Mouse (Mus musculus): ENCODE measurements at regions not wholly inside any gene's neighbourhood (a gene's known extent, or its start where the extent isn't known, plus 50 kb on each side); places are given as distances from the start of the nearest gene placed in this dataset.
A peak's percentile ranks its signal among the peaks of the same experiment; 100 is the strongest.

DNA sequence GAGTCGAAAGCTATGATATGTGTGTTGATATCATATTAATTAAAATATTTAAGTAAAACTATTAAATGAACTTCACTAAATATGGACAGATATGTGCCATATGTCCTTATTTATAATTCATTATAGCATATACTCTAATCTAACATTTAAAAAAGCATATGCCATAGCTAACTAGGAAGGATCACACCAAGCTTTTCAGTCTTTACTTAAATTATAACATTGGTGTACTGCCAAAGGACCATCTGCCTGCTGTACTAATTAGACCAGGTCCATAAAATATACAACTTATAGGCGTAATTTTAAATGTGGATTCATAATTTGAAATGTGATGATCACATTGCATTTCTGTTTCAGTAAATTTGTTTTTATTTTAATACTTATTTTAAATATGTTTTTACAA lies 651.9 kb upstream of the Klhl1 start:
- H3K4me2 ChIP-seq, result no peak overlapping the region
- H3K27ac ChIP-seq (replicated peaks), result no peak overlapping the region
- ATAC-seq (ENCODE audit: low read depth), result no peak
- 79% methylated on average over 2 of the region's 2 CpGs for WGBS
- H3K9me3 ChIP-seq, result no peaks in the 10 kb centered on the region
- H3K27me3 ChIP-seq, result no peaks in the 10 kb centered on the region
- no peaks in the 10 kb centered on the region for H3K36me3 ChIP-seq
- no peak overlapping the region for H3K9ac ChIP-seq
- H3K4me3 ChIP-seq, result no peak overlapping the region
- H3K4me1 ChIP-seq (replicated peaks), result no peaks in the 10 kb centered on the region

DNA sequence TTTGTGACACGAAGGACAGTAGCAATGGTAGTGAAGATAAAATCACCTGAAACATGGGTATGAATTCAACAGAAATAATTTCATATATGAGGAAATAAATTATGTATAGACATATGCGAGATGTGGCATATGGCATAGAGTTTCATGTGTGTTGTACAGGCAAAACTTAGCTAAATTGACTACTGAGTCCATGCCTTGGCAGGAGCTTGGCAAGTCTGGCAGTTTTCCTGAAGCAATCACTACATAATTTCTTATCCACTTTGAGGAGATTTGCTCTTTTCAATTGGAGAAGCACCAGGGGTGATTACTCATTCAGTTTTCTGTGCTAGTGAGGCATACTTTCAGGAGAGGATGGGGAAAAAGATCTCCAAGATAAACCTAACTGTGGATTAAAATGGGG lies 646.9 kb upstream of the Klhl1 start:
- Histone ChIP-seq H3K27ac (replicated peaks) (no peak overlapping the region), H3K4me3 (no peak overlapping the region), H3K4me1 (replicated peaks) (no peaks in the 10 kb centered on the region), H3K9ac (no peak overlapping the region), H3K36me3 (no peaks in the 10 kb centered on the region), H3K4me2 (no peak overlapping the region), H3K27me3 (no peaks in the 10 kb centered on the region), H3K9me3 (no peaks in the 10 kb centered on the region)
- ATAC-seq (ENCODE audit: low read depth), result no peak
- 83% methylated on average over 2 of the region's 2 CpGs for WGBS

DNA sequence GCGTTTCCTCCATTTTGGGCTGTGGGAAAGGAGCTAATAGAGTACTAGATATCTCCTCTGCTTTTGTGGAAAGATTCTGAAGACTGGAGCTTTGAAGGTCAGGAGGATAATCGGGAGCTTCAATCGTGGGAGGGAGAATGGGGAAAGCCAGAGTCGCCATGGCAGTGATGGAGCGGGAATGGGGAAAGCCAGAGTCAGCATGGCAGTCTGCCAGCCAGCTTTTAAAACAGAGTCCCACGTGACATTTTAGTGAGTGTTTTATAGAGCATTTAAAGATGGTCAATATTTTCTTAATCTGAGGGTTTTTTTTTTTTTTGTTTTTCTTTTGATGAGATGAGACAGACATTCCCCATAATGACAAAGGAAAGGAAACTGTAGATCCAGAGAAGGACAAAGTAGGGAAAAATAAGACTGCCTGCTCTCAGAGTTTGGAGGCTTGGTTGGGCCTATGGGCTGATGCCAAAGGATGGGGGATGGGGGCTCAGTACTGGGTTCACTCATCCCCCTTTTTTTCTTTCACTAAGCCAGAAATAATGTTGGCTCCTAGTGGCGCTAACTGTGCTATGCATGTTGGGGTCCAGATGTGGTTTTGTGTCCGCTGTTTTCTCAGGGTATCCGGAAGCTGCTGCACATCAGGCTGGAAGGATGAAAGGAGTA lies 630.2 kb upstream of the Klhl1 start:
- Histone ChIP-seq H3K4me3 (no peak overlapping the region), H3K36me3 (no peaks in the 10 kb centered on the region), H3K9me3 (no peaks in the 10 kb centered on the region), H3K27ac (replicated peaks) (no peak overlapping the region), H3K4me2 (no peak overlapping the region), H3K4me1 (replicated peaks) (no peaks in the 10 kb centered on the region), H3K9ac (no peak overlapping the region), H3K27me3 (no peaks in the 10 kb centered on the region)
- ATAC-seq (ENCODE audit: low read depth), result peak; percentile 36; the same call in 1 of the 2 replicates
- 83% methylated on average over 9 of the region's 9 CpGs for WGBS

DNA sequence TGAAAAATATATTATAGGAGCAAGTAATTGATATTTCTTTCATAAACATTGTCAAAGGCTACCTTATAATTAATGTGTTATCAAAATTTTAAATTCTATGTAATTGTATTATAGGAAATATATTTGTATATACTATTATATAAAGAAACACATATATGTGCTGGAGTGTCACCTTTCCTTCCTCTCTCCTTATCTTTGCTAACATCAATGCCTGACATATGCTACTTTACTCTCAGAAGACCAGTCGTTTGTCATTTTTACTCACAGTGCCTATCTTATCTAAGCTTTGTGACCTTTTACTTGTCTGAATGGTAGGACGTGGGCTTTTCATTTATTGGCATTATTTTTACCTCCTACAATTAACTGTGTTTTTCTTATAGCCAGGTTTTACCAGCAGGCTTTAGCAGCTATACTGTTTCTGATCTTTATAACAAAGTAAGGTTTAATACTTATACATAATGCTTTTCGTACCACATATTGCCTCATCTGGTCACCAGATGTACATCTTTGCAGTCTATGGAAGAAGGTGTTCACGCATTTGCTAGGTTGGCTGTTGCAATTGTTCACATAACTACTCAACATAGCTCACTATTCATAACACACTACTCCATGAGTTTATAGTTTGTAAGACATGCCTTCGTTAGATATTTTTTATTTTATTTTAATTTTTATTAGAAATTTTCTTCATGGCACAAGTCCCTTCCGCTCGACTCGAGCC lies 597.2 kb upstream of the Klhl1 start:
- 87% methylated on average over 8 of the region's 8 CpGs for WGBS
- H3K4me1 ChIP-seq (replicated peaks), result no peaks in the 10 kb centered on the region
- no peak overlapping the region for H3K27ac ChIP-seq (replicated peaks)
- H3K27me3 ChIP-seq, result no peaks in the 10 kb centered on the region
- H3K36me3 ChIP-seq, result no peaks in the 10 kb centered on the region
- H3K9me3 ChIP-seq, result no peaks in the 10 kb centered on the region
- H3K9ac ChIP-seq, result no peak overlapping the region
- ATAC-seq (ENCODE audit: low read depth), result no peak
- no peak overlapping the region for H3K4me3 ChIP-seq
- H3K4me2 ChIP-seq, result no peak overlapping the region

DNA sequence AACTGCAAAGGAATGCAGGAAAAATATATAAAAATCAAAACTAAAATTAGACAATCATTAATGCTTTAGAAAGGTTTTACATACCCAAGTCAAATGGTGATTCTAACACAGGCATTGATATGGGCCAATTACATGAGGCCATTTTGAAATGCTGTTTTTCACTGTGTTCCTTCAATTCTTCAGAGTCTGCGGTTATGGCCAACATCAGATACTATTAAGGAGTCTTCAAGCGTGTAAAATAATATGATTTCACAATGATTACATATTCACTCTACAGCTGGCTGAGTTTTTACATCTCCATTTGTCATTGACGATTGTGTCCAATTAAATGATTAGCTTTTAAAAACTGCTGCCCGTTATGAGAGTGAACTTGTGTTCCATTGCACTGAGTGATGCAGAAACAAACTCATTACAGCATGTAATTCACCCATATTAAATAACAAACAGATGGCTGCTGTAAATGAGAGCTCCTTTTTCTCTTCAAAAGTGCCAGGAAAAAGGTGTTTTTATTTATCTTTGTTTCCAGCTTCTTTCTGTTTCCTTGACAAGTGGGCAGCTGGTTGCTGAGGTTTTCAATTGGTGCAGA lies 582.3 kb upstream of the Klhl1 start:
- no peak overlapping the region for H3K4me3 ChIP-seq
- no peaks in the 10 kb centered on the region for H3K9me3 ChIP-seq
- no peak overlapping the region for H3K27ac ChIP-seq (replicated peaks)
- no peak overlapping the region for H3K4me2 ChIP-seq
- WGBS, result 49% methylated on average over 4 of the region's 4 CpGs
- no peak overlapping the region for H3K9ac ChIP-seq
- no peak for ATAC-seq (ENCODE audit: low read depth)
- H3K4me1 ChIP-seq (replicated peaks), result no peaks in the 10 kb centered on the region
- no peaks in the 10 kb centered on the region for H3K36me3 ChIP-seq
- no peaks in the 10 kb centered on the region for H3K27me3 ChIP-seq

DNA sequence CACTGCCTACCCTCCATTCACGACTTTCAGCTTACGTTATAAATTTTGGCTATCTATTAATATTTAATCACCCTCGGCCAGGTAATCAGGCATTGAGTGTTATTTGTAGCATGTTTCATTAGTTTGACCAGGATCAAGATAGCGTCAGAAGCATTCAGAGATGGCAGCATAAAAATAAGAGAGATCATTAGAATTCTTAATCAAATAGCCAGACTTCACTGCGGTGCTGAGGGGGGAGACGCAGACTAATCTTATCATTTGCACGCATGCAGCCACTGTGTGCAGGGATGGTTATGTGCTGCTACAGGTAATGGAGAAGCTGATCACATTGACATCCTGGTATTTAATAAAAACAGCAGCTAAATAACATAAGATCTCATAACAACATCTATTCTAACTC lies 574.5 kb upstream of the Klhl1 start:
- no peak for ATAC-seq (ENCODE audit: low read depth)
- Histone ChIP-seq H3K9ac (no peak overlapping the region), H3K27ac (replicated peaks) (no peak overlapping the region), H3K9me3 (no peaks in the 10 kb centered on the region), H3K4me1 (replicated peaks) (no peaks in the 10 kb centered on the region), H3K4me2 (no peak overlapping the region), H3K36me3 (no peaks in the 10 kb centered on the region), H3K4me3 (no peak overlapping the region), H3K27me3 (no peaks in the 10 kb centered on the region)
- 76% methylated on average over 7 of the region's 7 CpGs for WGBS

DNA sequence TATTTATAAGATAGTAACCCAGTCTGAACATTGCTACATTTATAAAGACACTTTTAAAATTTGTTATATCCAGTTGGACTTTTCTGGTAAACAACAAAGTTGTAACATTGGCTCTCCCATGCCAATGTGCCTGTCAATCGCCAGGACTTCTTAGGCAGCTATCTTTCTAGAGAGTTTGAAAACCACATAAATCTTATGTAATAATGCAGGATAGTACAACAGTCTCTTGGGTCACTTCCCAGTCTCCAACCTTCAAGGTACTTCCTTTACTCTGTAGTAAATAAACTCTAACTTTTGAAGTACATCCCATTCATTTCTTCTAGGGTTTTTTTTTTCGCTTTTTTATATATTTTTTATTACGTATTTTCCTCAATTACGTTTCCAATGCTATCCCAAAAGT lies 570.0 kb upstream of the Klhl1 start:
- Histone ChIP-seq H3K4me2 (no peak overlapping the region), H3K9me3 (no peaks in the 10 kb centered on the region), H3K4me1 (replicated peaks) (no peaks in the 10 kb centered on the region), H3K36me3 (no peaks in the 10 kb centered on the region), H3K27ac (replicated peaks) (no peak overlapping the region), H3K9ac (no peak overlapping the region), H3K27me3 (no peaks in the 10 kb centered on the region), H3K4me3 (no peak overlapping the region)
- ATAC-seq (ENCODE audit: low read depth), result no peak
- WGBS, result 87% methylated on average over 4 of the region's 4 CpGs

DNA sequence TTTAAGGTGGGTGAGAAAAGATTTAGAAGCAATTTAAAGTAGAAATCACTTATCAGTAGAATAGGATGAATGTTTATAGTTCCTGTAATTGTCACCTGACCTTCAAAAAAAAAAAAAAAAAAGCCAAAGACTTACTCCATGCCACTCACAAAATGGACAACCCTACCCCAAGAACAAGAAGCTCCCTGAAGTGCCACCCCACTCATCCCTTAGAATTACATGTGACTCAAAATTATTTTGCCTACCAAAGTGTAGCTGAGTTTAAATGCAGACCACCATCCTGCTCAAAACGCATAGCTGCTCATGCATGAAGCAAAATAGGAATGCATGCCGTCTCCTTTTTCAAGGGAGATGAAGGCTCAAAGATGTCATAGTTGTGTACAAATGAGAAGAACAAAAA lies 568.4 kb upstream of the Klhl1 start:
- H3K4me2 ChIP-seq, result no peak overlapping the region
- 51% methylated on average over 2 of the region's 2 CpGs for whole genome bisulfite sequencing
- ATAC-seq (ENCODE audit: low read depth), result no peak
- H3K4me3 ChIP-seq, result no peak overlapping the region
- H3K36me3 ChIP-seq, result no peaks in the 10 kb centered on the region
- no peaks in the 10 kb centered on the region for H3K9me3 ChIP-seq
- no peaks in the 10 kb centered on the region for H3K27me3 ChIP-seq
- H3K27ac ChIP-seq (replicated peaks), result no peak overlapping the region
- H3K9ac ChIP-seq, result no peak overlapping the region
- no peaks in the 10 kb centered on the region for H3K4me1 ChIP-seq (replicated peaks)

DNA sequence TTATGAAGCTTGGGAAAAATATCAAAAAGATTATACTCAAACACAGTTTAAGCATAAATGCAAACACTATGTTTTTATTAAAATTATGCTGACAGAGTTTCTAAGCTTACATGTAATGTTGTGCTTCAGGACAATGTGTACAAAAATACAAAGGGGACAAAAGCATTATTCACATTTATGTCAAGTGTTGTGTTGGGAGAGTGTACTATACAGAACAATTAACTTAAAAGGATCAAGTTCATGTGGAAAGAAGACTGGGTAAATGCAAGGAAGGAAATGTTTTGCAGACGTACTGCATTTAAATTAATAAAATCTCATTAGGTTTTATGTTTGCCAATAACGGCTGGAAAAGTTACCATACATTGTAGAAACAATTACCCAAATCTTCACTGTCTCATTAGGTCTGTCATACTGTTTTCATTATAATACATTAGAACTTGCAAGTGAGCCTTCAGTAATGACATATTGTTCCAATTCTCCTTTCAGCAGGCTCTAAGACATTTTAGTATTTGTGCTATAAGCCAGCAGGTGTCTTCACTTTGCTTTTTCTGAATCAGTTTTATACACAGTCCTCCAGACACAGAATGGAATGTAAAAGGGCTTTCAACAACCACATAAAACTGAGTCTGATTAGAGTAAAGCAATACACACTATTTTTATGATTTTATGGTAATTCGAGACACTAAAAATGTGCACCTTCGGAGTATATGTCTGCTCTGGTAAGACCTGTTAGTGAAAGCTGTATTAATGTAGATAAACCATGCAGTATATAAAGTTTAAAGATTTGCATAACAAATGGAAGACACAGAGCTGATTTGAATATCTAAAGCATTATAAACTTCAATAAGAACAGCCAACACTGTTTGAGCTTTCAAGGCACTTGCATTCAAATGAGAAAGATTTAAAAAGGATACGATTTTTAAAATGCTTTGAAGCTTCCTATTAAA lies 567.7 kb upstream of the Klhl1 start:
- no peaks in the 10 kb centered on the region for H3K27me3 ChIP-seq
- H3K9me3 ChIP-seq, result no peaks in the 10 kb centered on the region
- H3K9ac ChIP-seq, result no peak overlapping the region
- H3K27ac ChIP-seq (replicated peaks), result no peak overlapping the region
- no peaks in the 10 kb centered on the region for H3K4me1 ChIP-seq (replicated peaks)
- no peaks in the 10 kb centered on the region for H3K36me3 ChIP-seq
- H3K4me3 ChIP-seq, result no peak overlapping the region
- WGBS, result 50% methylated on average over 5 of the region's 5 CpGs
- ATAC-seq (ENCODE audit: low read depth), result no peak
- no peak overlapping the region for H3K4me2 ChIP-seq

DNA sequence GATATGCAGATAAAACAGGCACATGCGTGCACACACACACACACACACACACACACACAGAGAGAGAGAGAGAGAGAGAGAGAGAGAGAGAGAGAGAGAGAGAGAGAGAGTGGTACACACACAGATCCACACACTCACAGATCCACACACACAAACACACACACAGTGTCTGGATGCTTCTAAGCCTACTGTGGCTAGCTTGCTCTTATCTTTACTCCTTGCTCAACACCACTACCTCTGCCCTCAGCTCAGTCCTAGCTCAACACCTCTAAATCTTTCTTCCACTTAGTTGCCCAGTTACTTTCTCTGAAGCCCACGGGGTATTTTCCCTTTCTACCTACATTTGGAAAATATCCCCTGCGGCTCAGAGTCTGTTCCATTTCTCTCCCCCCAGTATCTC lies 555.9 kb upstream of the Klhl1 start:
- H3K4me1 ChIP-seq (replicated peaks), result no peaks in the 10 kb centered on the region
- H3K9me3 ChIP-seq, result no peaks in the 10 kb centered on the region
- no peaks in the 10 kb centered on the region for H3K36me3 ChIP-seq
- H3K4me3 ChIP-seq, result no peak overlapping the region
- no peak for ATAC-seq (ENCODE audit: low read depth)
- no peak overlapping the region for H3K9ac ChIP-seq
- H3K27ac ChIP-seq (replicated peaks), result no peak overlapping the region
- no peak overlapping the region for H3K4me2 ChIP-seq
- 89% methylated on average over 3 of the region's 3 CpGs for WGBS
- no peaks in the 10 kb centered on the region for H3K27me3 ChIP-seq

DNA sequence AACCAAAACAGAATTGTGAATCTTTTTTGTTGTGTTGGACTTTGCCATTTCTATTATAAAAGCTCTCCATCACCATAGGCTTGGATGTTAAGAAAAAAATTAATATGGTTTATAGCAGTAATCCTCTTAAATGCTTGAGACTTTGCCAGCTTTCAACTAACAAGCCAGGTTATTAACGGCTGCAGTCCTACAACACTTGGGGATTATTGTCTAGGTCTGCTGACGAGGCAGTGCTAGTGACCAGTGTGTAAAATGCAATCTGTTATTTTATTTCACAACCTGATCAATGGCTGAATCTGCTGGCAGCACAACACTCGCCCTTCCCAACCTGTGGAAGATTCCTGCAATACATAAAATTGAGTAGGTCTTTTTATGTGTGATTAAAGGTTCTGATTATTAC lies 549.9 kb upstream of the Klhl1 start:
- WGBS, result 61% methylated on average over 3 of the region's 3 CpGs
- no peak overlapping the region for H3K4me2 ChIP-seq
- no peaks in the 10 kb centered on the region for H3K9me3 ChIP-seq
- no peak overlapping the region for H3K9ac ChIP-seq
- no peak overlapping the region for H3K27ac ChIP-seq (replicated peaks)
- H3K4me1 ChIP-seq (replicated peaks), result no peaks in the 10 kb centered on the region
- H3K4me3 ChIP-seq, result no peak overlapping the region
- no peaks in the 10 kb centered on the region for H3K27me3 ChIP-seq
- no peak for ATAC-seq (ENCODE audit: low read depth)
- no peaks in the 10 kb centered on the region for H3K36me3 ChIP-seq

DNA sequence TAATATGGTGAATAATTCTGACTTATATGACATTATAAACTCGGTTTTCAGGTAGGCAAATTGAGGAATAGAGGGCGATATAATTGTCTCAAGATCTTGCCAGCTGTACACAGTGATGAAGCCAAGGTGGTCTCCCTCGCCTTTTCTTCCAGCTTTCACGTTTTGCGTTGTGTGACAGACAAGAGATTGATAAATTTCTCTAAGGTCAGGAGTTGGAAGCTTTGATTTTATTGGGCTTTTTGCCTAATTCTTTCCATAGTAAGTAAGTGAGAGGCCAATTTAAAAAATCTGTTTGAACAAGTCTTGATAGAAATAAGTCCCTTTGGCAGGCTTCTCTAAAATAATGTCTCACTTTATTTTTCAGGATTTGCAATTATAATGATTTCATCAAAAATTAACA lies 549.4 kb upstream of the Klhl1 start:
- no peaks in the 10 kb centered on the region for H3K36me3 ChIP-seq
- WGBS, result 76% methylated on average over 5 of the region's 5 CpGs
- H3K9me3 ChIP-seq, result no peaks in the 10 kb centered on the region
- H3K4me1 ChIP-seq (replicated peaks), result no peaks in the 10 kb centered on the region
- no peaks in the 10 kb centered on the region for H3K27me3 ChIP-seq
- H3K9ac ChIP-seq, result no peak overlapping the region
- H3K4me2 ChIP-seq, result no peak overlapping the region
- no peak for ATAC-seq (ENCODE audit: low read depth)
- no peak overlapping the region for H3K4me3 ChIP-seq
- no peak overlapping the region for H3K27ac ChIP-seq (replicated peaks)
